Mouse (Mus musculus) CH12.LX (cell line): ENCODE measurements at regions not wholly inside any gene's neighbourhood (a gene's known extent, or its start where the extent isn't known, plus 50 kb on each side); places are given as distances from the start of the nearest gene placed in this dataset.

Source experiments
- DNase-seq: peaks from one replicate; pipeline ENCODE4 v3.0.0-alpha.2; 2013; ENCODE audit errors: extremely low read depth
- H3K27ac ChIP-seq: 2 replicates; pipeline ENCODE4 v1.5.1; 2012; ENCODE audit warnings: low read depth, mild to moderate bottlenecking, control low read depth, moderate library complexity; ENCODE audit not compliant: insufficient read depth
- H3K27me3 ChIP-seq: replicated peaks from 2 replicates; pipeline ENCODE3; 2012; ENCODE audit warnings: inconsistent platforms
- H3K36me3 ChIP-seq, 2 experiments: replicated peaks in 1 of 2; 2 replicates each; pipeline versions ENCODE3 to v1.6.1; 2012; ENCODE audit warnings: inconsistent platforms in 1 of 2, low read length in 1 of 2, mild to moderate bottlenecking in 1 of 2, mixed read lengths in 1 of 2, moderate library complexity in 1 of 2; ENCODE audit not compliant: control insufficient read depth in 1 of 2, insufficient read depth in 1 of 2
- H3K4me1 ChIP-seq, 2 experiments: 2 replicates each; pipeline ENCODE4 v1.6.1; 2012; ENCODE audit warnings: inconsistent platforms in 1 of 2, moderate library complexity in 1 of 2; ENCODE audit not compliant: insufficient read depth in 2 of 2, control insufficient read depth in 1 of 2
- H3K4me2 ChIP-seq: 2 replicates; pipeline ENCODE4 v1.6.1; 2012; ENCODE audit warnings: low read depth, mild to moderate bottlenecking, control low read depth; ENCODE audit not compliant: poor library complexity, insufficient read depth, severe bottlenecking
- H3K4me3 ChIP-seq, 3 experiments: fragments of 150-350 bp in 1 of 3; sonication (generic) in 1 of 3; replicated peaks in 1 of 3; 2 replicates each; pipeline versions ENCODE3 to v1.5.1; 2011 to 2012; ENCODE audit warnings: low read depth in 2 of 3, low read length in 2 of 3, mild to moderate bottlenecking in 2 of 3, moderate library complexity in 2 of 3, control low read depth in 1 of 3, improper control_type of control experiment in 1 of 3, inconsistent platforms in 1 of 3, mixed read lengths in 1 of 3; ENCODE audit not compliant: poor library complexity in 1 of 3
- H3K79me2 ChIP-seq: replicated peaks from 2 replicates; pipeline ENCODE4 v1.6.1; 2012; ENCODE audit warnings: mild to moderate bottlenecking, moderate library complexity; ENCODE audit not compliant: control insufficient read depth, poor library complexity, insufficient read depth, severe bottlenecking; ENCODE audit errors: extremely low read depth
- H3K9ac ChIP-seq: 2 replicates; pipeline ENCODE4 v1.6.1; 2012; ENCODE audit warnings: low read depth, mild to moderate bottlenecking, control low read depth, moderate library complexity; ENCODE audit not compliant: insufficient read depth
- H3K9me3 ChIP-seq: replicated peaks from 2 replicates; pipeline ENCODE3; 2012; ENCODE audit warnings: low read length, inconsistent platforms, mixed read lengths
- BHLHE40 ChIP-seq: IDR thresholded peaks from 2 replicates; pipeline ENCODE4 v1.6.1; 2011; ENCODE audit warnings: mild to moderate bottlenecking, low read depth, low read length, improper control_type of control experiment
- CHD2 ChIP-seq: IDR thresholded peaks from 2 replicates; pipeline ENCODE4 v1.6.1; 2011; ENCODE audit warnings: low read length, improper control_type of control experiment
- E2F4 ChIP-seq: IDR thresholded peaks from 2 replicates; pipeline ENCODE4 v1.6.1; 2011; ENCODE audit warnings: low read depth, low read length, improper control_type of control experiment; ENCODE audit not compliant: insufficient replicate concordance
- ELF1 ChIP-seq: IDR thresholded peaks from 2 replicates; pipeline ENCODE4 v1.6.1; 2014; ENCODE audit warnings: low read depth, mild to moderate bottlenecking, inconsistent platforms, low read length, improper control_type of control experiment
- EP300 ChIP-seq: IDR thresholded peaks from 2 replicates; pipeline ENCODE4 v1.6.1; 2011; ENCODE audit warnings: low read length, improper control_type of control experiment
- ETS1 ChIP-seq: conservative IDR thresholded peaks from 2 replicates; pipeline ENCODE4 v1.6.1; 2012; ENCODE audit warnings: low read depth, mild to moderate bottlenecking, inconsistent platforms, low read length, improper control_type of control experiment, moderate library complexity
- GABPA ChIP-seq: IDR thresholded peaks from 2 replicates; pipeline ENCODE4 v1.6.1; 2012; ENCODE audit warnings: low read depth, low read length, improper control_type of control experiment, inconsistent platforms; ENCODE audit not compliant: insufficient replicate concordance
- HCFC1 ChIP-seq: IDR thresholded peaks from 2 replicates; pipeline ENCODE4 v1.6.1; 2012; ENCODE audit warnings: low read depth, mild to moderate bottlenecking, inconsistent platforms, low read length, improper control_type of control experiment
- JUN ChIP-seq: IDR thresholded peaks from 2 replicates; pipeline ENCODE4 v1.6.1; 2011; ENCODE audit warnings: low read depth, mild to moderate bottlenecking, low read length, improper control_type of control experiment, moderate library complexity; ENCODE audit not compliant: insufficient read depth
- JUND ChIP-seq: conservative IDR thresholded peaks from 2 replicates; pipeline ENCODE4 v1.6.1; 2011; ENCODE audit warnings: low read depth, low read length, improper control_type of control experiment
- KAT2A ChIP-seq: IDR thresholded peaks from 2 replicates; pipeline ENCODE4 v1.6.1; 2012; ENCODE audit warnings: low read length, improper control_type of control experiment, inconsistent platforms; ENCODE audit not compliant: insufficient replicate concordance
- MAFK ChIP-seq: IDR thresholded peaks from 2 replicates; pipeline ENCODE4 v1.6.1; 2011; ENCODE audit warnings: low read length, improper control_type of control experiment; ENCODE audit not compliant: insufficient replicate concordance
- MAX ChIP-seq: IDR thresholded peaks from 2 replicates; pipeline ENCODE4 v1.6.1; 2011; ENCODE audit warnings: low read length, improper control_type of control experiment
- MAZ ChIP-seq: IDR thresholded peaks from 2 replicates; pipeline ENCODE4 v1.6.1; 2012; ENCODE audit warnings: low read depth, mild to moderate bottlenecking, inconsistent platforms, low read length, improper control_type of control experiment, moderate library complexity
- MXI1 ChIP-seq: IDR thresholded peaks from 2 replicates; pipeline ENCODE4 v1.6.1; 2011; ENCODE audit warnings: mild to moderate bottlenecking, low read depth, low read length, improper control_type of control experiment
- MYC ChIP-seq: IDR thresholded peaks from 2 replicates; pipeline ENCODE4 v1.6.1; 2011; ENCODE audit warnings: low read depth, mild to moderate bottlenecking, improper control_type of control experiment, low read length
- NRF1 ChIP-seq: IDR thresholded peaks from 2 replicates; pipeline ENCODE4 v1.6.1; 2014; ENCODE audit warnings: low read depth, mild to moderate bottlenecking, inconsistent platforms, low read length, improper control_type of control experiment, moderate library complexity
- POLR2A ChIP-seq: IDR thresholded peaks from 2 replicates; pipeline ENCODE4 v1.6.1; 2011; ENCODE audit warnings: low read depth, mild to moderate bottlenecking, improper control_type of control experiment, low read length
- RAD21 ChIP-seq: IDR thresholded peaks from 2 replicates; pipeline ENCODE4 v1.6.1; 2011; ENCODE audit warnings: low read depth, mild to moderate bottlenecking, low read length, improper control_type of control experiment, moderate library complexity
- RCOR1 ChIP-seq: conservative IDR thresholded peaks from 2 replicates; pipeline ENCODE4 v1.6.1; 2012; ENCODE audit warnings: low read depth, mild to moderate bottlenecking, inconsistent platforms, low read length, improper control_type of control experiment
- TCF12 ChIP-seq: IDR thresholded peaks from 2 replicates; pipeline ENCODE4 v1.6.1; 2014; ENCODE audit warnings: low read depth, mild to moderate bottlenecking, inconsistent platforms, low read length, improper control_type of control experiment
- UBTF ChIP-seq: IDR thresholded peaks from 2 replicates; pipeline ENCODE4 v1.6.1; 2012; ENCODE audit warnings: low read depth, mild to moderate bottlenecking, inconsistent platforms, low read length, improper control_type of control experiment, moderate library complexity
- USF1 ChIP-seq: IDR thresholded peaks from 2 replicates; pipeline ENCODE4 v1.6.1; 2014; ENCODE audit warnings: low read depth, mild to moderate bottlenecking, inconsistent platforms, low read length, improper control_type of control experiment
- USF2 ChIP-seq: conservative IDR thresholded peaks from 2 replicates; pipeline ENCODE4 v1.6.1; 2011; ENCODE audit warnings: low read depth, low read length, improper control_type of control experiment
- ZC3H11A ChIP-seq: IDR thresholded peaks from 2 replicates; pipeline ENCODE4 v1.6.1; 2012; ENCODE audit warnings: low read depth, mild to moderate bottlenecking, inconsistent platforms, low read length, improper control_type of control experiment
- ZKSCAN1 ChIP-seq: IDR thresholded peaks from 2 replicates; pipeline ENCODE4 v1.6.1; 2012; ENCODE audit warnings: low read depth, inconsistent platforms, low read length, improper control_type of control experiment, borderline replicate concordance
- ZMIZ1 ChIP-seq: IDR thresholded peaks from 2 replicates; pipeline ENCODE4 v1.6.1; 2012; ENCODE audit warnings: low read depth, mild to moderate bottlenecking, inconsistent platforms, low read length, improper control_type of control experiment
- dilution Hi-C: fragments of 300-500 bp; cut with MboI; formaldehyde crosslinking; loops from 2 replicates; pipeline ENCODE4 v1.14.3; 2020; ENCODE audit warnings: low sequenced_read_pairs; ENCODE audit not compliant: extremely low pct_unique_long_range_greater_than_20kb, extremely low pct_ligation_motif_present
- in situ Hi-C: fragments of 300-500 bp; cut with MboI; formaldehyde crosslinking; loops from 3 replicates; pipeline ENCODE4 v1.14.3; 2019; ENCODE audit warnings: low sequenced_read_pairs, low pct_ligation_motif_present, low pct_unique_long_range_greater_than_20kb, mixed read lengths

DNA sequence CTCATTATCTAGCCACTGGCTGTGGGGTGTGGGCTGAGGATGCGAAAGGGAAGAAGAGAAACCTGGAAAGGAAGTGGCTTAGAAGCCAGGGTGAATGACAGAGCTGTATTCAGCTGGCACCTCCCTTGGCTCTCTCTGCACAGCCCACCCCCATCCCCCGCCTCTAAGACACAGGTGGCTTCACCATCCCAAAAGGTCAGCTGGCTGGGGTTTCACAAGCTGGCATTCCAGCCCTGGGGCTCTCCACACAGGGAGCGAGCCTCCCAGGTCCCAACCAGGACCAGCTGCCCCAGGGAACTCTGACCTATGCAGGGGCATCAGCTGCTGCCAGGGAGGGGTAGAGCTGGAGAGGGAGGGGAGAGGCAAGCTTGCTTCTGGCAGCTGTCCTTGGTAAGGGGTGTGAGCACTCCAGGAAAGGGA is 71.9 kb upstream of the Mef2a start:
- TF ChIP-seq MYC (0 out of 2 replicates have a peak, but pooled peaks have one; percentile 14), USF1 (no peak), MAZ (no peak), ELF1 (no peak), ETS1 (no peak), BHLHE40 (0 out of 2 replicates have a peak, but pooled peaks have one; percentile 6), JUN (no peak), KAT2A (no peak), EP300 (peak; percentile 18; the same call in 1 of the 2 replicates), MAX (no peak), JUND (no peak), RCOR1 (no peak), POLR2A (no peak), CHD2 (no peak), RAD21 (no peak), NRF1 (no peak), ZKSCAN1 (no peak), USF2 (no peak), MXI1 (no peak)
- no peak for DNase-seq
- dilution Hi-C loops (no loop called here), in situ Hi-C loops (no loop called here)
- Histone ChIP-seq H3K27ac (no peak overlapping the region), H3K4me3 (no peak overlapping the region), H3K27me3 (no peaks in the 10 kb centered on the region), H3K9ac (no peak overlapping the region), H3K9me3 (peaks cover 12% of the 10 kb centered on the region), H3K79me2 (no peaks in the 10 kb centered on the region), H3K4me1 (peaks cover 19 to 48% of the 10 kb centered on the region in 2 experiments), H3K4me2 (no peak overlapping the region), H3K36me3 (no peaks in the 10 kb centered on the region)

DNA sequence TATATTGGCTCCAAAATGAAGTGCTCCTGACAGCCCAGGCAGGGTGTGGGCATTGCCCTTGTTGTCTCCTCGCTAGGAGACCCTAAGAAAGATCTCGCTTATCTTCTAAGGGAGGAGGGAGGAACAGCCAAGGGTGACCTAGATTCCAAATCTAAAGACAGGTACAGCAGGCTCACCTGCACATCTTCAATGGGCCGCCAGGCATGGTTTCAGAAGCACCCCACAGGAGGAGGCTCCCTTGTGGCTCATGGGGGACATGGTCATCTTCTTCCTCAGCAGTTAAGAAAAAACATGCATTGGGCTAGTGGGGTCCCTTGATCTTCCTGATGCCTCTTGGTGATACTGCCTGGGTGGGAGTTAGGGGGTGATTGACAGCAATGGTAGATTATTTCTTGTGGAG is 71.0 kb upstream of the Mef2a start:
- no peak overlapping the region for H3K9ac ChIP-seq
- DNase-seq = no peak
- in situ Hi-C loops = no loop called here
- H3K4me1 ChIP-seq = peaks cover 19 to 52% of the 10 kb centered on the region in 2 experiments
- H3K36me3 ChIP-seq = no peaks in the 10 kb centered on the region
- H3K79me2 ChIP-seq = no peaks in the 10 kb centered on the region
- H3K27ac ChIP-seq = no peak overlapping the region
- dilution Hi-C loops = no loop called here
- TF ChIP-seq EP300 (no peak), TCF12 (no peak), HCFC1 (no peak), ELF1 (no peak), ZKSCAN1 (no peak), BHLHE40 (no peak), NRF1 (no peak), MAX (no peak), MXI1 (no peak), ZMIZ1 (no peak), MAFK (no peak), USF2 (no peak), UBTF (no peak), GABPA (no peak), ZC3H11A (no peak), E2F4 (no peak)
- H3K9me3 ChIP-seq = peaks cover 5% of the 10 kb centered on the region
- H3K4me3 ChIP-seq = no peak overlapping the region
- H3K27me3 ChIP-seq = no peaks in the 10 kb centered on the region
- H3K4me2 ChIP-seq = no peak overlapping the region
